Mouse (Mus musculus) CH12.LX (cell line): Measurements from ENCODE around the gene Cnep1r1. TPM values are rescaled to one million over a fixed set of nuclear protein-coding genes. Genes with fewer than 3 reads are reported as not detected.

Experiments used
- DNase-seq: peaks from one replicate; pipeline ENCODE4 v3.0.0-alpha.2; 2013; ENCODE audit errors: extremely low read depth
- H3K27ac ChIP-seq: 2 replicates; pipeline ENCODE4 v1.5.1; 2012; ENCODE audit warnings: low read depth, mild to moderate bottlenecking, control low read depth, moderate library complexity; ENCODE audit not compliant: insufficient read depth
- H3K27me3 ChIP-seq: replicated peaks from 2 replicates; pipeline ENCODE3; 2012; ENCODE audit warnings: inconsistent platforms
- H3K36me3 ChIP-seq, 2 experiments: replicated peaks in 1 of 2; 2 replicates each; pipeline versions ENCODE3 to v1.6.1; 2012; ENCODE audit warnings: inconsistent platforms in 1 of 2, low read length in 1 of 2, mild to moderate bottlenecking in 1 of 2, mixed read lengths in 1 of 2, moderate library complexity in 1 of 2; ENCODE audit not compliant: control insufficient read depth in 1 of 2, insufficient read depth in 1 of 2
- H3K4me1 ChIP-seq, 2 experiments: 2 replicates each; pipeline ENCODE4 v1.6.1; 2012; ENCODE audit warnings: inconsistent platforms in 1 of 2, moderate library complexity in 1 of 2; ENCODE audit not compliant: insufficient read depth in 2 of 2, control insufficient read depth in 1 of 2
- H3K4me2 ChIP-seq: 2 replicates; pipeline ENCODE4 v1.6.1; 2012; ENCODE audit warnings: low read depth, mild to moderate bottlenecking, control low read depth; ENCODE audit not compliant: poor library complexity, insufficient read depth, severe bottlenecking
- H3K4me3 ChIP-seq, 3 experiments: fragments of 150-350 bp in 1 of 3; sonication (generic) in 1 of 3; replicated peaks in 1 of 3; 2 replicates each; pipeline versions ENCODE3 to v1.5.1; 2011 to 2012; ENCODE audit warnings: low read depth in 2 of 3, low read length in 2 of 3, mild to moderate bottlenecking in 2 of 3, moderate library complexity in 2 of 3, control low read depth in 1 of 3, improper control_type of control experiment in 1 of 3, inconsistent platforms in 1 of 3, mixed read lengths in 1 of 3; ENCODE audit not compliant: poor library complexity in 1 of 3
- H3K79me2 ChIP-seq: replicated peaks from 2 replicates; pipeline ENCODE4 v1.6.1; 2012; ENCODE audit warnings: mild to moderate bottlenecking, moderate library complexity; ENCODE audit not compliant: control insufficient read depth, poor library complexity, insufficient read depth, severe bottlenecking; ENCODE audit errors: extremely low read depth
- H3K9ac ChIP-seq: 2 replicates; pipeline ENCODE4 v1.6.1; 2012; ENCODE audit warnings: low read depth, mild to moderate bottlenecking, control low read depth, moderate library complexity; ENCODE audit not compliant: insufficient read depth
- H3K9me3 ChIP-seq: replicated peaks from 2 replicates; pipeline ENCODE3; 2012; ENCODE audit warnings: low read length, inconsistent platforms, mixed read lengths
- BHLHE40 ChIP-seq: IDR thresholded peaks from 2 replicates; pipeline ENCODE4 v1.6.1; 2011; ENCODE audit warnings: mild to moderate bottlenecking, low read depth, low read length, improper control_type of control experiment
- CTCF ChIP-seq, 2 experiments: IDR thresholded peaks in 1 of 2; conservative IDR thresholded peaks in 1 of 2; 2 replicates each; pipeline ENCODE4 v1.5.1; 2011 to 2012; ENCODE audit warnings: low read depth in 2 of 2, low read length in 2 of 2, improper control_type of control experiment in 1 of 2, inconsistent platforms in 1 of 2, mild to moderate bottlenecking in 1 of 2, moderate library complexity in 1 of 2
- E2F4 ChIP-seq: IDR thresholded peaks from 2 replicates; pipeline ENCODE4 v1.6.1; 2011; ENCODE audit warnings: low read depth, low read length, improper control_type of control experiment; ENCODE audit not compliant: insufficient replicate concordance
- ELF1 ChIP-seq: IDR thresholded peaks from 2 replicates; pipeline ENCODE4 v1.6.1; 2014; ENCODE audit warnings: low read depth, mild to moderate bottlenecking, inconsistent platforms, low read length, improper control_type of control experiment
- MXI1 ChIP-seq: IDR thresholded peaks from 2 replicates; pipeline ENCODE4 v1.6.1; 2011; ENCODE audit warnings: mild to moderate bottlenecking, low read depth, low read length, improper control_type of control experiment
- NELFE ChIP-seq: IDR thresholded peaks from 2 replicates; pipeline ENCODE4 v1.6.1; 2011; ENCODE audit warnings: low read depth, low read length, improper control_type of control experiment
- RCOR1 ChIP-seq: conservative IDR thresholded peaks from 2 replicates; pipeline ENCODE4 v1.6.1; 2012; ENCODE audit warnings: low read depth, mild to moderate bottlenecking, inconsistent platforms, low read length, improper control_type of control experiment
- TBP ChIP-seq: conservative IDR thresholded peaks from 2 replicates; pipeline ENCODE4 v1.6.1; 2011; ENCODE audit warnings: low read depth, low read length, improper control_type of control experiment
- ZC3H11A ChIP-seq: IDR thresholded peaks from 2 replicates; pipeline ENCODE4 v1.6.1; 2012; ENCODE audit warnings: low read depth, mild to moderate bottlenecking, inconsistent platforms, low read length, improper control_type of control experiment
- ZKSCAN1 ChIP-seq: IDR thresholded peaks from 2 replicates; pipeline ENCODE4 v1.6.1; 2012; ENCODE audit warnings: low read depth, inconsistent platforms, low read length, improper control_type of control experiment, borderline replicate concordance
- dilution Hi-C: fragments of 300-500 bp; cut with MboI; formaldehyde crosslinking; loops from 2 replicates; pipeline ENCODE4 v1.14.3; 2020; ENCODE audit warnings: low sequenced_read_pairs; ENCODE audit not compliant: extremely low pct_unique_long_range_greater_than_20kb, extremely low pct_ligation_motif_present
- in situ Hi-C: fragments of 300-500 bp; cut with MboI; formaldehyde crosslinking; loops from 3 replicates; pipeline ENCODE4 v1.14.3; 2019; ENCODE audit warnings: low sequenced_read_pairs, low pct_ligation_motif_present, low pct_unique_long_range_greater_than_20kb, mixed read lengths
- polyA plus RNA-seq: library from polyadenylated mRNA; unstranded; fragments of >175 nt; gene quantifications from 2 replicates; pipeline ENCODE4 v1.2.1, GENCODE M21; 2012; ENCODE audit warnings: low read depth; ENCODE audit not compliant: insufficient read length
- total RNA-seq, 2 experiments: library from RNA; depleted of rRNA; stranded (reverse); fragments of 300-350 nt in 1 of 2; fragments of >200 nt in 1 of 2; gene quantifications; 2 replicates each; pipeline ENCODE4 v1.2.3; 2012 to 2014

Cnep1r1 gene
- total and polyA plus RNA-seq, 3 experiments, result 8.7 to 31.2 (median 30.8) TPM

- H3K36me3 ChIP-seq, result peaks cover 10 to 24% of the 10 kb centered on the region in 2 experiments
- no peaks in the 10 kb centered on the region for H3K9me3 ChIP-seq
- H3K9ac ChIP-seq, result peak overlapping the region; percentile 80
- peak overlapping the region; percentile 94 for H3K4me2 ChIP-seq
- H3K4me1 ChIP-seq, result peaks cover 0 to 3% of the 10 kb centered on the region in 2 experiments; a peak in 1 of 4 replicates
- H3K79me2 ChIP-seq, result peaks cover 19% of the 10 kb centered on the region
- peaks cover 12% of the 10 kb centered on the region for H3K27me3 ChIP-seq
- in situ Hi-C loops, result no loop called here
- H3K27ac ChIP-seq, result no peak overlapping the region
- dilution Hi-C loops, result no loop called here
- H3K4me3 ChIP-seq, result peak overlapping the region; percentile 90 to 94 (median 91)
- DNase-seq, result no peak
- TF ChIP-seq ZC3H11A (no peak), CTCF (conservative IDR thresholded peaks at IDR 0.05 in 1 of 2, IDR thresholded peaks at IDR 0.05 in 1 of 2; ENCODE audit: low read depth in 2 of 2, low read length in 2 of 2) (no peak), MXI1 (peak; percentile 4; the same call in 1 of the 2 replicates)
- TF ChIP-seq, all 38 proteins: peak for 1
Measured at GRCm38 (mm10) chr8:88119076-88119475, 507 bp downstream of the Cnep1r1 start.

GRCm38 (mm10) chr8:88124850-88125249, 6.3 kb downstream of the Cnep1r1 start:
- Histone ChIP-seq H3K27me3 (no peaks in the 10 kb centered on the region), H3K4me3 (no peak overlapping the region), H3K4me1 (peaks cover 0 to 3% of the 10 kb centered on the region in 2 experiments; a peak in 1 of 4 replicates), H3K4me2 (no peak overlapping the region), H3K27ac (no peak overlapping the region), H3K9ac (no peak overlapping the region), H3K36me3 (peaks cover 27 to 70% of the 10 kb centered on the region in 2 experiments), H3K79me2 (peaks cover 9% of the 10 kb centered on the region), H3K9me3 (no peaks in the 10 kb centered on the region)
- DNase-seq, result no peak
- no peak for TF ChIP-seq NELFE
- no peak for TF ChIP-seq RCOR1
- TF ChIP-seq TBP, result no peak
- TF ChIP-seq ZKSCAN1, result no peak
- no peak for TF ChIP-seq ELF1
- no peak for TF ChIP-seq E2F4
- dilution Hi-C loops, result no loop called here
- in situ Hi-C loops, result no loop called here

GRCm38 (mm10) chr8:88129397-88129796, 10.8 kb downstream of the Cnep1r1 start:
- Histone ChIP-seq H3K4me2 (no peak overlapping the region), H3K79me2 (no peaks in the 10 kb centered on the region), H3K4me1 (peaks cover 0 to 11% of the 10 kb centered on the region in 2 experiments; a peak in 2 of 4 replicates), H3K27ac (no peak overlapping the region), H3K36me3 (peaks cover 35 to 80% of the 10 kb centered on the region in 2 experiments), H3K9me3 (no peaks in the 10 kb centered on the region), H3K4me3 (no peak overlapping the region), H3K9ac (no peak overlapping the region), H3K27me3 (no peaks in the 10 kb centered on the region)
- in situ Hi-C loops (no loop called here), dilution Hi-C loops (no loop called here)
- TF ChIP-seq NELFE (no peak), BHLHE40 (no peak)
- no peak for DNase-seq
